Mouse (Mus musculus) heart, embryonic 11.5 days (tissue): ENCODE measurements around the gene Olfr316. TPM values are rescaled to one million over a fixed set of nuclear protein-coding genes. Genes with fewer than 3 reads are reported as not detected.
"Not testable (repeated sequence)": the region's sequence is repeated elsewhere in the genome, so short reads cannot be mapped to it uniquely, and the experiment has no call there.

Experiments used
- ATAC-seq: fragments of 200-750 bp; cut with Nextera tagmentation; replicated peaks from 2 replicates; pipeline ENCODE4 v1.8.0; 2017; ENCODE audit warnings: moderate library complexity; ENCODE audit not compliant: insufficient number of reproducible peaks, low FRiP score, low TSS enrichment
- H3K27ac ChIP-seq: fragments of 300-500 bp; sonication (generic); 2 replicates; pipeline ENCODE4 v1.5.1; 2014; ENCODE audit warnings: mild to moderate bottlenecking, low read depth, low read length
- H3K27me3 ChIP-seq: fragments of 300-500 bp; sonication (generic); 2 replicates; pipeline ENCODE4 v1.6.1; 2014; ENCODE audit warnings: mild to moderate bottlenecking, low read length, mixed read lengths; ENCODE audit not compliant: control insufficient read depth, insufficient read depth
- H3K36me3 ChIP-seq: fragments of 300-500 bp; sonication (generic); 2 replicates; pipeline ENCODE4 v1.6.1; 2014; ENCODE audit warnings: mild to moderate bottlenecking, low read length, moderate library complexity, mixed read lengths; ENCODE audit not compliant: control insufficient read depth, insufficient read depth
- H3K4me1 ChIP-seq: fragments of 300-500 bp; sonication (generic); 2 replicates; pipeline ENCODE4 v1.6.1; 2014; ENCODE audit warnings: low read length; ENCODE audit not compliant: control insufficient read depth, insufficient read depth
- H3K4me2 ChIP-seq: fragments of 300-500 bp; sonication (generic); 2 replicates; pipeline ENCODE4 v1.6.1; 2014; ENCODE audit warnings: mild to moderate bottlenecking, moderate library complexity
- H3K4me3 ChIP-seq: fragments of 300-500 bp; sonication (generic); 2 replicates; pipeline ENCODE4 v1.5.1; 2014; ENCODE audit warnings: low read depth, low read length
- H3K9ac ChIP-seq: fragments of 300-500 bp; sonication (generic); 2 replicates; pipeline ENCODE4 v1.6.1; 2014; ENCODE audit warnings: mild to moderate bottlenecking, low read depth, low read length, moderate library complexity
- H3K9me3 ChIP-seq: fragments of 300-500 bp; sonication (generic); replicated peaks from 2 replicates; pipeline ENCODE4 v1.6.1; 2016; ENCODE audit warnings: low read length; ENCODE audit not compliant: control insufficient read depth
- WGBS: fragments of 180-500 bp; shearing (Covaris S2); extraction: QIAGEN DNeasy Blood & Tissue Kit; methylation state at CpG from one replicate; pipeline ENCODE4 v1.1.7; 2014; ENCODE audit not compliant: insufficient replicate concordance; 5-methylcytosine and 5-hydroxymethylcytosine counted together
- polyA plus RNA-seq: library from polyadenylated mRNA; unstranded; fragments of >200 nt; fragmentation: Nextera tagmentation; extraction: Ambion mirVana; gene quantifications from 2 replicates; pipeline ENCODE4 v1.2.1, GENCODE M21; 2014

Olfr316 gene
- not detected in 2 replicates for polyA plus RNA-seq

- WGBS, result 82% methylated on average over 2 of the region's 2 CpGs
- no peak within 1 kb of the TSS for H3K27ac ChIP-seq
- no peaks in the 10 kb centered on the region for H3K27me3 ChIP-seq
- H3K4me1 ChIP-seq, result no peaks in the 10 kb centered on the region
- H3K36me3 ChIP-seq, result no peaks in the 10 kb centered on the region
- no peaks in the 10 kb centered on the region for H3K9me3 ChIP-seq
- no peak within 1 kb of the TSS for H3K4me2 ChIP-seq
- ATAC-seq, result no peak
- no peak within 1 kb of the TSS for H3K4me3 ChIP-seq
- H3K9ac ChIP-seq, result no peak within 1 kb of the TSS
These were observed at the start of gene Olfr316 for GRCm38 (mm10) chr11:58752434-58752833. Gene Olfr316, plus strand, starts transcription at chr11:58752734.

GRCm38 (mm10) chr11:58709086-58709485 lies 43.4 kb upstream of the Olfr316 start:
- H3K9ac ChIP-seq, result no peak overlapping the region
- H3K9me3 ChIP-seq, result no peaks in the 10 kb centered on the region
- H3K4me3 ChIP-seq, result no peak overlapping the region
- no peaks in the 10 kb centered on the region for H3K36me3 ChIP-seq
- no peak overlapping the region for H3K4me2 ChIP-seq
- no peak for ATAC-seq
- WGBS, result 72% methylated on average over 11 of the region's 11 CpGs
- no peaks in the 10 kb centered on the region for H3K27me3 ChIP-seq
- no peak overlapping the region for H3K27ac ChIP-seq
- H3K4me1 ChIP-seq, result no peaks in the 10 kb centered on the region

- H3K4me2 ChIP-seq, H3K9me3 ChIP-seq, ATAC-seq, H3K9ac ChIP-seq, H3K4me3 ChIP-seq, H3K27ac ChIP-seq, H3K27me3 ChIP-seq, H3K4me1 ChIP-seq, H3K36me3 ChIP-seq: not testable (repeated sequence)
- 92% methylated on average over 6 of the region's 7 CpGs for WGBS
These were observed 34.8 kb upstream of the Olfr316 start for GRCm38 (mm10) chr11:58717723-58718122.

- Histone ChIP-seq H3K4me3 (no peak overlapping the region), H3K4me2 (no peak overlapping the region), H3K9ac (no peak overlapping the region), H3K36me3 (no peaks in the 10 kb centered on the region), H3K27ac (no peak overlapping the region), H3K4me1 (no peaks in the 10 kb centered on the region), H3K27me3 (no peaks in the 10 kb centered on the region), H3K9me3 (no peaks in the 10 kb centered on the region)
- 85% methylated on average over 4 of the region's 4 CpGs for WGBS
- ATAC-seq, result no peak
These were observed 32.8 kb upstream of the Olfr316 start for GRCm38 (mm10) chr11:58719701-58720100.

DNA sequence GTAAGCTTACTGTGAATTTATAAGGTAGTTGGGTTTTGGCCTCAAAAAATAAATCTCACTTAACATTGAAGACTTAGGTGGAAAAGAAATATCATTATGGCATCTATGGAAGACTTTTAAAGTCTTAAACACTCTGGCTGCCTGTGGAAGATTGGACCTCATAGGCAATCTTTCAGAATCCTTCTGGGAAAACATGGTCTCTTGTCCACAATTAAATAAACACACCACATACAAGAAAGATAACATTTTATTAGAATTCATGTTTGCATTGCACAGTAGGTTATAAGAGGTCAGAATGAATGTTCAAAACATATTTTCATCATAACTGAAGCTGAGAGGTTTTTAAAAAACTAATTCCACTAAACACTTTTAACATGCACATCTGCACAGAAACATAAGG lies 28.6 kb upstream of the Olfr316 start, which contains the start of gene Olfr318:
Olfr318 (minus strand) TSS at position 101 of the 400 bp plus-strand sequence.
- H3K27ac ChIP-seq, result no peak within 1 kb of the TSS
- no peak within 1 kb of the TSS for H3K9ac ChIP-seq
- H3K4me2 ChIP-seq, result no peak within 1 kb of the TSS
- no peaks in the 10 kb centered on the region for H3K9me3 ChIP-seq
- ATAC-seq, result no peak
- no peak within 1 kb of the TSS for H3K4me3 ChIP-seq
- H3K27me3 ChIP-seq, result no peaks in the 10 kb centered on the region
- H3K36me3 ChIP-seq, result no peaks in the 10 kb centered on the region
- no peaks in the 10 kb centered on the region for H3K4me1 ChIP-seq

DNA sequence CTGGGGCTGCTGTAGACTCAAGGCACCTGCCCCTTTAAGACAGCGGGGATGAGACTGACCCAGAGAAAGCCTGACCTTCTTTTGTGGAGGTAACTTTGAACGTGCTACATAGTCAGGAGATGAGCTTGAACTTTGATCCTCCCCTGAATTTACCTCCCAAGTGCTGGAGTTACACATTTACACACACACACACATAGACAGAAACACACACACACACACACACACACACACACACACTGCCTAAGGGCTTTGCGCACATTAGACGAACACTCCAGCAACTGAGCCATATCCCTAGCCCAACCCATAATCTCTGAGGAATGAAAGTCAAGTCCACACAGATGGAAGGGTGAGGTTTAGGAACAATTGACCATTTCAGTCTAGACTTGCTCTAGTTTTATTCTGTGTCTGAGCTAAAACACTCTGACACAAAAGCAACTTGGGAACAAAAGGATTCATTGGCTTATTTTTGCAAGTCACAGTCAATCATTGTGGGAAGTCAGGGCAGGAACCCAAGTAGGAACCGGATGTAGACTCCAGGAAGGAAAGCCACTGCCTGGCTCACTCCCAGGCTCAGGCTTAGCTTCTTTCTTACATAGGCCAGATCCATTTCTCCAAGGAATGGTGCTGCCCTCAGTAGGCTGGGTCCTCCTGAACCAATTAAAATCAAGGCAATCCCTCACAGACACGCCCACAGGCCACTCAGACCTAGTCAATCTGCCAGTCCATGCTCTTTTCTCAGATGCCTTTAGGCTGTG lies 24.5 kb upstream of the Olfr316 start:
- H3K9ac ChIP-seq, H3K4me3 ChIP-seq, ATAC-seq, H3K9me3 ChIP-seq, H3K27ac ChIP-seq, H3K36me3 ChIP-seq, H3K4me1 ChIP-seq, H3K4me2 ChIP-seq, H3K27me3 ChIP-seq: not testable (repeated sequence)
- WGBS, result 74% methylated on average over 6 of the region's 6 CpGs

GRCm38 (mm10) chr11:58733372-58733771 lies 19.2 kb upstream of the Olfr316 start:
- no peak overlapping the region for H3K4me3 ChIP-seq
- no peak for ATAC-seq
- no peaks in the 10 kb centered on the region for H3K27me3 ChIP-seq
- H3K4me1 ChIP-seq, result no peaks in the 10 kb centered on the region
- H3K4me2 ChIP-seq, result no peak overlapping the region
- no peaks in the 10 kb centered on the region for H3K36me3 ChIP-seq
- no peak overlapping the region for H3K9ac ChIP-seq
- 75% methylated on average over 3 of the region's 3 CpGs for WGBS
- no peak overlapping the region for H3K27ac ChIP-seq
- H3K9me3 ChIP-seq, result no peaks in the 10 kb centered on the region

DNA sequence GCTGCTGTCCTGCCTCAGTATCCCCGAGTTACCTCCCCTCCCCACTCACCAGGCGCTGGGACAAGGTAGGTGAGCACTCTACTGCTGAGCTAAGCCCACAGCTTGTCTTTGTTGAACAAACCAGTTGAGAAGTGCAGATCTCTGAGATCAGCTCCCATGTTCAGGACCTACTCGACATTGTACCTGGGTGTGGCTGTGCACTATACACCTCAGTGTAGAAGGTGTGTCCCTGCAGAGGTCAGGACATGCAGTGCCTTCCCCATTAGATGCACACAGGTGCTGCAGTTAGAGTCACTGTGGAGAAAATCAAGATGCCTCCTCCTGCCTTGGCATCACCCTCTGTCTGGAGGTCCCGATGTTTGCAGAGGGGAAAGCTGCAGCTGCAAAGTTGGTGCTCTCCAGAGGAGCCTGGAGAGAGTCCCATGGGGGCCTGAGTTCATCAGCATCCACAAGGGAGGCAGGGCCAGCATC lies 13.7 kb upstream of the Olfr316 start, which contains the start of gene Olfr317:
Olfr317 (minus strand) TSS at position 421 of the 471 bp plus-strand sequence.
- Histone ChIP-seq H3K4me1 (no peaks in the 10 kb centered on the region), H3K36me3 (no peaks in the 10 kb centered on the region), H3K27me3 (no peaks in the 10 kb centered on the region), H3K4me2 (no peak within 1 kb of the TSS), H3K4me3 (no peak within 1 kb of the TSS), H3K27ac (no peak within 1 kb of the TSS), H3K9me3 (no peaks in the 10 kb centered on the region), H3K9ac (no peak within 1 kb of the TSS)
- 60% methylated on average over 4 of the region's 4 CpGs for WGBS
- ATAC-seq, result no peak

DNA sequence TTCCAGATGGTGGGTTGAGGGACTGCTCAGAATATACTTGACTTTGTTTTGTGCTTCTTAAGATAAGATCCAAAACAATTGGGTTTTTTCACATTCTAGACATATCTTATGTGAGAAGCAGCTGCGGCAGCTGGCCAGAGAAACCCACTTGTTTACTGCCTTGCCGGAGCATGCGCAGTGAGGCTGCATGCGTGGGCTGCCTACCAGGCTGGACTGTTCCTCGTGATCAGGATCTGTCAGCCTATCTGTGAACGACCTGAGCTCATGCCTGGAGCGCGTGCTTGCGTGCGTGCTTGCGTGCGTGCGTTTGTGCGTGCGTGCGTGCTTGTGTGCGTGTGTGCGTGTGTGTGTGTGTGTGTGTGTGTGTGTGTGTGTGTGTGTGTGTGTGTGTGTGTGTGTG lies 1.4 kb upstream of the Olfr316 start:
- not testable (repeated sequence) for ATAC-seq, H3K9me3 ChIP-seq, H3K4me1 ChIP-seq, H3K27ac ChIP-seq, H3K36me3 ChIP-seq, H3K9ac ChIP-seq, H3K27me3 ChIP-seq, H3K4me2 ChIP-seq, H3K4me3 ChIP-seq
- WGBS, result 80% methylated on average over 18 of the region's 18 CpGs
